Mouse (Mus musculus) kidney, adult 2 months (tissue): Measurements from ENCODE around the gene Gm10644.

ENCODE experiments used
- CTCF ChIP-seq: fragments of 200-500 bp; conservative IDR thresholded peaks from 2 replicates; pipeline ENCODE4 v1.5.1; 2011; ENCODE audit warnings: low read depth, mild to moderate bottlenecking, control low read depth, low read length, moderate library complexity, mixed read lengths; ENCODE audit not compliant: insufficient read depth, insufficient read length
- POLR2A ChIP-seq: fragments of 200-500 bp; IDR thresholded peaks from one replicate; pipeline ENCODE4 v1.6.1; 2011; ENCODE audit warnings: low read depth, low read length, control low read depth

DNA sequence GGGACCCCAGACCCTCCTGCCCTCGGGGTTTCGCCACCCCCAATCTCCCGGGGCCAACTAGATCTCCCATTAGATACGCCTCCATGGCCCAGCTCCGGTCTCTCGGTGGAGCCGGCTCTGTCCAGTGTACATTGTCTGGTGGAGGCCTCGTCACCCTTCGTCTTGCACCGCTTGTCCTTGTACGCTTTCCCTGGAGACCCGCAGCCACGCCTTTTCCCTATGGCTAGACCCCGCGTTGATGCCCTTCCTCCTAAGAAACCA lies 883 bp upstream of the Gm10644 start:
- TF ChIP-seq POLR2A = no peak
- no peak for TF ChIP-seq CTCF
